Mouse (Mus musculus) hindbrain, postnatal 0 days (tissue): ENCODE data around the gene Irf7. TPM values are rescaled to one million over a fixed set of nuclear protein-coding genes. Genes with fewer than 3 reads are reported as not detected.

Experiments
- ATAC-seq: fragments of 200-750 bp; cut with Nextera tagmentation; 2 replicates; pipeline ENCODE4 v1.8.0; 2017; ENCODE audit warnings: mild to moderate bottlenecking, moderate TSS enrichment, moderate library complexity
- DNase-seq: peaks from one replicate; pipeline ENCODE4 v3.0.0-alpha.2; 2015; ENCODE audit warnings: low spot score
- H3K27ac ChIP-seq: fragments of 300-500 bp; sonication (generic); 2 replicates; pipeline ENCODE4 v1.5.1; 2014; ENCODE audit warnings: mild to moderate bottlenecking
- H3K27me3 ChIP-seq: fragments of 300-500 bp; sonication (generic); 2 replicates; pipeline ENCODE4 v1.6.1; 2014; ENCODE audit warnings: low read length, mixed read lengths; ENCODE audit not compliant: insufficient read depth
- H3K36me3 ChIP-seq: fragments of 300-500 bp; sonication (generic); 2 replicates; pipeline ENCODE4 v1.6.1; 2014; ENCODE audit warnings: low read length, mixed read lengths; ENCODE audit not compliant: insufficient read depth
- H3K4me1 ChIP-seq: fragments of 300-500 bp; sonication (generic); 2 replicates; pipeline ENCODE4 v1.6.1; 2014; ENCODE audit warnings: antibody characterized with exemption, low read length, mixed read lengths; ENCODE audit not compliant: insufficient read depth
- H3K4me2 ChIP-seq: fragments of 300-500 bp; sonication (generic); 2 replicates; pipeline ENCODE4 v1.6.1; 2014; ENCODE audit warnings: low read depth, mild to moderate bottlenecking, low read length, moderate library complexity, mixed read lengths
- H3K4me3 ChIP-seq: fragments of 300-500 bp; sonication (generic); 2 replicates; pipeline ENCODE4 v1.5.1; 2014; ENCODE audit warnings: low read length
- H3K9ac ChIP-seq: fragments of 300-500 bp; sonication (generic); replicated peaks from 2 replicates; pipeline ENCODE4 v1.6.1; 2014; ENCODE audit warnings: mild to moderate bottlenecking, low read length, moderate library complexity, mixed read lengths
- H3K9me3 ChIP-seq: fragments of 300-500 bp; sonication (generic); 2 replicates; pipeline ENCODE4 v1.6.1; 2016; ENCODE audit warnings: low read length, mixed read lengths
- CTCF ChIP-seq: IDR thresholded peaks from 2 replicates; pipeline ENCODE4 v1.5.1; 2016; ENCODE audit warnings: antibody characterized with exemption, control low read depth, low read depth
- WGBS: fragments of 180-500 bp; shearing (Covaris S2); extraction: QIAGEN DNeasy Blood & Tissue Kit; methylation state at CpG from one replicate; pipeline ENCODE4 v1.1.7; 2014; 5-methylcytosine and 5-hydroxymethylcytosine counted together
- microRNA counts: library from miRNA; unstranded; fragments of <30 nt; microRNA quantifications from one replicate; lab custom pipeline; 2015
- microRNA-seq, 2 experiments: library from miRNA; unstranded; fragments of <30 nt; microRNA quantifications; one replicate each; pipeline ENCODE4; 2016
- polyA plus RNA-seq: library from polyadenylated mRNA; unstranded; fragments of >200 nt; fragmentation: Nextera tagmentation; extraction: Ambion mirVana; gene quantifications from 2 replicates; pipeline ENCODE4 v1.2.1, GENCODE M21; 2015
- total RNA-seq: library from RNA; depleted of rRNA; stranded (reverse); fragments of >200 nt; gene quantifications from 2 replicates; pipeline ENCODE4 v1.2.3, GENCODE M21; 2014; rRNA removed

Irf7 gene
- total and polyA plus RNA-seq, 2 experiments from 2014 or later, result 3.3 to 3.9 TPM

DNA sequence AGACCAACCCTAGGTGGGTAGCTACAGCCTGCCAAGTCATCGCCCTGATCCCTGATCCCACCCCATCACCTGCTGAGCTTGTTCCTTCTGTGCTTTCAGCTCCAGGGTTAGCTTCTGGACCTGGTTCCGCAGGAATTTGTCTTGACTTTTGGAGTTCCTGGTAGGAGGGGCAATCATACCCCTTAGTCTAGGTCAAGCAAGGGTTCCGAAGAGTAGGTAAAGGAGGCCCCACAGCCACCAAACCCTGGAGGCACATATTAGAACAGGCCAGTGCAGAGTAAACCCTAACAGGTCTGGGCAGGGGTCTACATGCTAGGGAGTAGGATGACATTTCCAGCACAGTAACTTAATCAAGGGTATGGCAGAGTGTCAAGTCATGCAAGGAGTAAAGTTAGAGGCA, 53.1 kb downstream of the Irf7 start:
- no peaks in the 10 kb centered on the region for H3K27me3 ChIP-seq
- no peaks in the 10 kb centered on the region for H3K9me3 ChIP-seq
- H3K9ac ChIP-seq, result no peak overlapping the region
- ATAC-seq, result no peak
- peaks cover 12% of the 10 kb centered on the region for H3K4me1 ChIP-seq
- WGBS, result 84% methylated on average over 3 of the region's 3 CpGs
- no peak overlapping the region for H3K27ac ChIP-seq
- no peaks in the 10 kb centered on the region for H3K36me3 ChIP-seq
- H3K4me3 ChIP-seq, result no peak overlapping the region
- no peak for TF ChIP-seq CTCF
- H3K4me2 ChIP-seq, result no peak overlapping the region
- no peak for DNase-seq

MicroRNA genes within 50 kb of the gene (microRNA counts, 519-probe panel; counts per million panel counts)
- microRNA mmu-miR-210 (lab: Ali Mortazavi, UCI), result 3,225 counts per million, percentile 53 among the panel's probes with 10 or more counts

Small RNAs within 50 kb of the gene (microRNA-seq; reads per million reads assigned to microRNA genes)
- gene Mir210, result 491 to 596 reads per million in 2 experiments

Other genes with a start within 250 kb of the Irf7 start
- gene Ifitm6, start 248.6 kb downstream of the Irf7 start, total RNA-seq, result 0.37 and 0.50 TPM in 2 replicates
- gene Ifitm6, start 248.6 kb downstream of the Irf7 start, polyA plus RNA-seq, result 0.67 and 0.69 TPM in 2 replicates
- not detected in 2 replicates for gene Gm17387, start 237.3 kb downstream of the Irf7 start, total RNA-seq
- gene Gm17387, start 237.3 kb downstream of the Irf7 start, polyA plus RNA-seq, result not detected in 2 replicates
- 115 and 124 TPM in 2 replicates for gene B4galnt4, start 205.4 kb downstream of the Irf7 start, total RNA-seq
- gene B4galnt4, start 205.4 kb downstream of the Irf7 start, polyA plus RNA-seq, result 41.8 and 46.2 TPM in 2 replicates
- gene Pkp3, start 188.3 kb downstream of the Irf7 start, total RNA-seq, result 0.58 TPM in 1 of 2 replicates, not detected in the other
- gene Pkp3, start 188.3 kb downstream of the Irf7 start, polyA plus RNA-seq, result 0.29 TPM in 1 of 2 replicates, not detected in the other
- 1.2 and 19.5 TPM in 2 replicates for gene Sigirr, start 165.9 kb downstream of the Irf7 start, total RNA-seq
- gene Sigirr, start 165.9 kb downstream of the Irf7 start, polyA plus RNA-seq, result 2.4 and 2.6 TPM in 2 replicates
- 0.25 and 2.1 TPM in 2 replicates for gene Ano9, start 148.7 kb downstream of the Irf7 start, total RNA-seq
- 0.45 and 0.66 TPM in 2 replicates for gene Ano9, start 148.7 kb downstream of the Irf7 start, polyA plus RNA-seq
- gene Ptdss2, start 144.1 kb downstream of the Irf7 start, total RNA-seq, result 13.6 and 25.6 TPM in 2 replicates
- gene Ptdss2, start 144.1 kb downstream of the Irf7 start, polyA plus RNA-seq, result 96.1 and 96.8 TPM in 2 replicates
- 65.2 and 74.3 TPM in 2 replicates for gene Rnh1, start 93.6 kb downstream of the Irf7 start, total RNA-seq
- gene Rnh1, start 93.6 kb downstream of the Irf7 start, polyA plus RNA-seq, result 55.3 and 55.7 TPM in 2 replicates
- gene Hras, start 72.5 kb downstream of the Irf7 start, total RNA-seq, result 115 and 120 TPM in 2 replicates
- 189 and 204 TPM in 2 replicates for gene Hras, start 72.5 kb downstream of the Irf7 start, polyA plus RNA-seq
- gene Lrrc56, start 72.3 kb downstream of the Irf7 start, total RNA-seq, result 9.5 and 19.7 TPM in 2 replicates
- gene Lrrc56, start 72.3 kb downstream of the Irf7 start, polyA plus RNA-seq, result 5.7 and 7.2 TPM in 2 replicates
- gene Lmntd2, start 52.4 kb downstream of the Irf7 start, total RNA-seq, result 0.14 TPM in 1 of 2 replicates, not detected in the other
- gene Lmntd2, start 52.4 kb downstream of the Irf7 start, polyA plus RNA-seq, result 0.29 and 0.40 TPM in 2 replicates
- gene Rassf7, start 50.6 kb downstream of the Irf7 start, total RNA-seq, result 24.5 and 35.7 TPM in 2 replicates
- gene Rassf7, start 50.6 kb downstream of the Irf7 start, polyA plus RNA-seq, result 19.6 and 23.3 TPM in 2 replicates
- gene Phrf1, start 37.7 kb downstream of the Irf7 start, total RNA-seq, result 52.2 and 56.4 TPM in 2 replicates
- gene Phrf1, start 37.7 kb downstream of the Irf7 start, polyA plus RNA-seq, result 35.6 and 38.0 TPM in 2 replicates
- gene Cdhr5, start 10.3 kb upstream of the Irf7 start, total RNA-seq, result not detected in 2 replicates
- gene Cdhr5, start 10.3 kb upstream of the Irf7 start, polyA plus RNA-seq, result 0.23 TPM in 1 of 2 replicates, not detected in the other
- 3.7 TPM in 1 of 2 replicates, not detected in the other for gene Sct, start 12.7 kb upstream of the Irf7 start, total RNA-seq
- 7.6 and 9.9 TPM in 2 replicates for gene Sct, start 12.7 kb upstream of the Irf7 start, polyA plus RNA-seq
- 0.54 and 0.94 TPM in 2 replicates for gene Drd4, start 25.5 kb upstream of the Irf7 start, total RNA-seq
- 0.73 and 0.79 TPM in 2 replicates for gene Drd4, start 25.5 kb upstream of the Irf7 start, polyA plus RNA-seq
- gene Deaf1, start 61.2 kb upstream of the Irf7 start, total RNA-seq, result 218 and 220 TPM in 2 replicates
- 200 and 237 TPM in 2 replicates for gene Deaf1, start 61.2 kb upstream of the Irf7 start, polyA plus RNA-seq
- gene Tmem80, start 61.3 kb upstream of the Irf7 start, total RNA-seq, result 31.6 and 36.4 TPM in 2 replicates
- 42.0 and 44.9 TPM in 2 replicates for gene Tmem80, start 61.3 kb upstream of the Irf7 start, polyA plus RNA-seq
- 1.6 and 3.9 TPM in 2 replicates for gene Eps8l2, start 72.4 kb upstream of the Irf7 start, total RNA-seq
- 1.5 and 2.4 TPM in 2 replicates for gene Eps8l2, start 72.4 kb upstream of the Irf7 start, polyA plus RNA-seq
- 156 and 200 TPM in 2 replicates for gene Taldo1, start 125.7 kb upstream of the Irf7 start, total RNA-seq
- gene Taldo1, start 125.7 kb upstream of the Irf7 start, polyA plus RNA-seq, result 252 and 258 TPM in 2 replicates
- gene Gatd1, start 147.7 kb upstream of the Irf7 start, total RNA-seq, result 61.2 and 74.4 TPM in 2 replicates
- 46.9 and 49.4 TPM in 2 replicates for gene Gatd1, start 147.7 kb upstream of the Irf7 start, polyA plus RNA-seq
- gene Cend1, start 163.0 kb upstream of the Irf7 start, total RNA-seq, result 208 and 246 TPM in 2 replicates
- gene Cend1, start 163.0 kb upstream of the Irf7 start, polyA plus RNA-seq, result 219 and 255 TPM in 2 replicates
- gene Slc25a22, start 171.4 kb upstream of the Irf7 start, total RNA-seq, result 126 and 138 TPM in 2 replicates
- gene Slc25a22, start 171.4 kb upstream of the Irf7 start, polyA plus RNA-seq, result 79.9 and 87.3 TPM in 2 replicates
- gene Pidd1, start 177.5 kb upstream of the Irf7 start, total RNA-seq, result 3.6 and 4.6 TPM in 2 replicates
- gene Pidd1, start 177.5 kb upstream of the Irf7 start, polyA plus RNA-seq, result 2.4 and 2.5 TPM in 2 replicates
- 179 and 249 TPM in 2 replicates for gene Rplp2, start 180.9 kb upstream of the Irf7 start, total RNA-seq
- 839 and 863 TPM in 2 replicates for gene Rplp2, start 180.9 kb upstream of the Irf7 start, polyA plus RNA-seq
- 8.5 and 10.0 TPM in 2 replicates for gene Pnpla2, start 188.7 kb upstream of the Irf7 start, total RNA-seq
- gene Pnpla2, start 188.7 kb upstream of the Irf7 start, polyA plus RNA-seq, result 20.0 and 22.4 TPM in 2 replicates
- 2.1 and 5.0 TPM in 2 replicates for gene Cracr2b, start 194.6 kb upstream of the Irf7 start, total RNA-seq
- 6.7 and 9.1 TPM in 2 replicates for gene Cracr2b, start 194.6 kb upstream of the Irf7 start, polyA plus RNA-seq
- 62.6 and 79.4 TPM in 2 replicates for gene Cd151, start 200.9 kb upstream of the Irf7 start, total RNA-seq
- 16.1 and 18.5 TPM in 2 replicates for gene Cd151, start 200.9 kb upstream of the Irf7 start, polyA plus RNA-seq
- gene Polr2l, start 208.7 kb upstream of the Irf7 start, total RNA-seq, result 25.5 and 46.1 TPM in 2 replicates
- 75.9 and 81.6 TPM in 2 replicates for gene Polr2l, start 208.7 kb upstream of the Irf7 start, polyA plus RNA-seq
- 101 and 119 TPM in 2 replicates for gene Tspan4, start 208.8 kb upstream of the Irf7 start, total RNA-seq
- 78.2 and 83.9 TPM in 2 replicates for gene Tspan4, start 208.8 kb upstream of the Irf7 start, polyA plus RNA-seq